Mouse (Mus musculus): ENCODE data around the gene Gm30302. TPM values are rescaled to one million over a fixed set of nuclear protein-coding genes. Genes with fewer than 3 reads are reported as not detected.
"Not testable (repeated sequence)": the region's sequence is repeated elsewhere in the genome, so short reads cannot be mapped to it uniquely, and the experiment has no call there.

Gene Gm30302
- polyA plus RNA-seq, 1 experiment from 2014 or later = not detected

DNA sequence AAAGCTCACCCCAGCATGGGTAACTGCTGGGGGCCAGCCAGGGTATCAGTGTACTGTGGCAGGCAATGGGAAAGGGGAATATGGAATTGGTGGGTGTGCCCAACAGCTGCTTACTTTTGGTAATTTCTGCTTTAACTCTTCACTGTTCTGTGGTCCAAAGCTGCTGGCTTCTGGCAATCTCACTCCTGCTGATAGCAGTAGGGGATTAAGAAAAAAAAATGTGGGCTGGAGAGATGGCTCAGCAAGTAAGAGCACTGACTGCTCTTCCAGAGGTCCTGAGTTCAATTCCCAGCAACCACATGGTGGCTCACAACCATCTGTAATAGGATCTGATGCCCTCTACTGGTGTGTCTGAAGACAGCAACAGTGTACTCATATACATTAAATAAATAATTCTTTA is 27.3 kb downstream of the Gm30302 start:
- ATAC-seq (ENCODE audit: low FRiP score, low read depth); H3K27me3 ChIP-seq: not testable (repeated sequence)

GRCm38 (mm10) chr13:49769111-49769510 is 29.7 kb downstream of the Gm30302 start:
- Histone ChIP-seq H3K9me3 (no peaks in the 10 kb centered on the region), H3K4me1 (replicated peaks) (no peaks in the 10 kb centered on the region), H3K27me3 (no peaks in the 10 kb centered on the region), H3K4me2 (no peak overlapping the region), H3K36me3 (no peaks in the 10 kb centered on the region), H3K27ac (replicated peaks) (no peak overlapping the region), H3K4me3 (no peak overlapping the region), H3K9ac (no peak overlapping the region)
- no peak for ATAC-seq (ENCODE audit: low FRiP score, low read depth)
- WGBS = 86% methylated on average over 16 of the region's 16 CpGs

More for the DNA sequence above, 27.3 kb downstream of the Gm30302 start:
- H3K4me3 ChIP-seq; H3K4me2 ChIP-seq; H3K36me3 ChIP-seq; H3K9me3 ChIP-seq; H3K27ac ChIP-seq (replicated peaks); H3K4me1 ChIP-seq (replicated peaks); H3K9ac ChIP-seq: not testable (repeated sequence)

DNA sequence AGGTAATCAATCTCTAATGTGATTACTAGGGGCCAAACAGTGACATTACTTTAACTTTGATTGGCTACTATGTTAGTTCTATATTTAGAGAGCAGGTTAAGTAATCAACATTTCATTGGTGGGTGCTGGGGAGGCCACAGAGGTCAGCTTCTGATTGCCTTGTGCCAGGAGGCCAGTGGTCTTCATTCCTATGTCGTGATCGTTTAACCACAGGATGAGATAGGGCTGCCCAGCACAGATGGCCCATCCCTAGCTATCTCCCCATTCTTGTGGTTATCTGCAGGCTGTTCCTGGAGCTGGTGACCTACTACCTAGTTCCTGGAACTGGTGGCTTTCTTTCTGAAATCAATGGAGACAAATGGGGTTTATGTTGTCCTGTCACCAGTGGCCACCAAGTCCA is 30.8 kb downstream of the Gm30302 start:
- Histone ChIP-seq H3K4me2 (no peak overlapping the region), H3K27ac (replicated peaks) (no peak overlapping the region), H3K9me3 (no peaks in the 10 kb centered on the region), H3K4me3 (no peak overlapping the region), H3K27me3 (no peaks in the 10 kb centered on the region), H3K36me3 (no peaks in the 10 kb centered on the region), H3K4me1 (replicated peaks) (no peaks in the 10 kb centered on the region), H3K9ac (no peak overlapping the region)
- 91% methylated on average over 2 of the region's 2 CpGs for WGBS
- ATAC-seq (ENCODE audit: low FRiP score, low read depth) = no peak

- Histone ChIP-seq H3K36me3 (no peaks in the 10 kb centered on the region), H3K4me1 (replicated peaks) (no peaks in the 10 kb centered on the region), H3K27ac (replicated peaks) (no peak overlapping the region), H3K27me3 (no peaks in the 10 kb centered on the region), H3K9me3 (no peaks in the 10 kb centered on the region), H3K4me2 (no peak overlapping the region), H3K9ac (no peak overlapping the region), H3K4me3 (no peak overlapping the region)
- no peak for ATAC-seq (ENCODE audit: low FRiP score, low read depth)
- WGBS = 51% methylated on average over 9 of the region's 9 CpGs
Observed at GRCm38 (mm10) chr13:49766269-49766668, 32.5 kb downstream of the Gm30302 start.

GRCm38 (mm10) chr13:49765306-49765705 is 33.5 kb downstream of the Gm30302 start:
- ATAC-seq (ENCODE audit: low FRiP score, low read depth) = peak; percentile 34; the same call in 1 of the 2 replicates
- Histone ChIP-seq H3K27me3 (no peaks in the 10 kb centered on the region), H3K4me1 (replicated peaks) (no peaks in the 10 kb centered on the region), H3K4me2 (no peak overlapping the region), H3K36me3 (no peaks in the 10 kb centered on the region), H3K27ac (replicated peaks) (no peak overlapping the region), H3K9me3 (no peaks in the 10 kb centered on the region), H3K9ac (no peak overlapping the region), H3K4me3 (no peak overlapping the region)
- 72% methylated on average over 8 of the region's 8 CpGs for WGBS

DNA sequence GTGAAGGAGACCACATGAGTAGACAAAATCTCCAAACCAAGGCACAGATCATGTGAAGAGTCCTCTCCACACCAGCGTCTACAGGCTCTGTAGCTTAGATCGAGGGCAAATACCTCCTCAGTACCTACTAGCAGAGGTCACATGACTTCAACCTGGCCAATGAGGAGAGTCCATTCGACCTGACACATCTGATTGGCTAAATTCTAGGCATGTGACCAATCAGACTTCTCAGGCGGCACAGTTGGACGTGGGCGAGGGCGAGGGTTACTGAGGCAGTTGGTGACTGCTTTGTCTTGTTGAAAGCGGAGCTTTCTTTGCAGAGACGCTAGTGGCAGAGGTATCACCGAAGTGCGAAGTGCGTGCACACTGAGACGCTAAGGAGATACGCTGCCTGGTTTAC is 36.6 kb downstream of the Gm30302 start:
- H3K4me3 ChIP-seq = no peak overlapping the region
- no peak overlapping the region for H3K9ac ChIP-seq
- ATAC-seq (ENCODE audit: low FRiP score, low read depth) = no peak
- H3K27me3 ChIP-seq = no peaks in the 10 kb centered on the region
- no peak overlapping the region for H3K27ac ChIP-seq (replicated peaks)
- no peaks in the 10 kb centered on the region for H3K36me3 ChIP-seq
- 91% methylated on average over 14 of the region's 14 CpGs for WGBS
- no peaks in the 10 kb centered on the region for H3K4me1 ChIP-seq (replicated peaks)
- no peak overlapping the region for H3K4me2 ChIP-seq
- no peaks in the 10 kb centered on the region for H3K9me3 ChIP-seq

- Histone ChIP-seq H3K36me3 (no peaks in the 10 kb centered on the region), H3K9me3 (no peaks in the 10 kb centered on the region), H3K4me3 (no peak overlapping the region), H3K27ac (replicated peaks) (no peak overlapping the region), H3K9ac (no peak overlapping the region), H3K4me2 (no peak overlapping the region), H3K4me1 (replicated peaks) (no peaks in the 10 kb centered on the region), H3K27me3 (no peaks in the 10 kb centered on the region)
- WGBS = 74% methylated on average over 1 of the region's 1 CpGs
- no peak for ATAC-seq (ENCODE audit: low FRiP score, low read depth)
Observed at GRCm38 (mm10) chr13:49760675-49761074, 38.1 kb downstream of the Gm30302 start.

DNA sequence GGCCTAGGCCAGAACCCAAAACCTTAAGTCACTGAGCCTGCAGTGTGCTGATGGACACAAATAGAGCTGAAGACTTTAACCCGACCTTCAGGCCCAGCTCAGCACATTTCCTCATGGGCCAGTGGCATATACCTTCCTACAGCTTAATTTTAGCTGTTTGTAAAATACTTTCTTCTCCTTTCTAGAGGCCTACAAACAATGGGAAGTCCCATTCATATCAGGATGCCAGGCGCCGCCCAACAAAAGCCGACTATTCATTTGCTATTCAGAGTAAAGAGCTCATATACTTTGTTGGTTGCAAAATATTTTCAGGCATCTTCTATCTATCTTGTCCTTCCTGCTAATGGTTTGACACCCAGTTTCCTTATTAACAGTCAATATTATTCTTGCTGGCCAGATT is 40.8 kb downstream of the Gm30302 start:
- Histone ChIP-seq H3K9me3 (no peaks in the 10 kb centered on the region), H3K36me3 (no peaks in the 10 kb centered on the region), H3K4me3 (no peak overlapping the region), H3K27ac (replicated peaks) (no peak overlapping the region), H3K27me3 (no peaks in the 10 kb centered on the region), H3K4me1 (replicated peaks) (no peaks in the 10 kb centered on the region), H3K9ac (no peak overlapping the region), H3K4me2 (no peak overlapping the region)
- ATAC-seq (ENCODE audit: low FRiP score, low read depth) = no peak
- 86% methylated on average over 4 of the region's 4 CpGs for WGBS

DNA sequence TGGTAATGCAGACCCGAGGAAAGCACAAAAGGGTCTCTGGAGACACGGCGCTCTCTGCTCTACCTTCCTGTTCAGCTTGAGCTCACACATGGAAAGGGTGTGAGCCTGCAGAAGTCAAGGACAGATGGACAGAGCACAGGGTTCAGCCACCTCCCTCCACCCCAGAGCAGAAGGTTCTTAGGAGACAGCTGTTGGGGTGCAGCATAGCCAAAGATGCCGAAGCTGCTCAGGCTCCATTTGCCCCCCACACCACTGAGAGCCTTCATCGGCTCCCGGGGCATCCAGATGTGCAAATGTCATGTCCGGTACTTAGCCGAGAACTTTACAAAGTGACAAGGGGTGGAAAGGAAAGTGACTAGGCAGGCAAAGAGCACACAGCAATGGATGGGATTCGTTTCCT is 42.2 kb downstream of the Gm30302 start:
- no peaks in the 10 kb centered on the region for H3K36me3 ChIP-seq
- H3K27me3 ChIP-seq = no peaks in the 10 kb centered on the region
- no peak overlapping the region for H3K9ac ChIP-seq
- ATAC-seq (ENCODE audit: low FRiP score, low read depth) = no peak
- H3K27ac ChIP-seq (replicated peaks) = no peak overlapping the region
- no peak overlapping the region for H3K4me3 ChIP-seq
- WGBS = 91% methylated on average over 9 of the region's 9 CpGs
- no peaks in the 10 kb centered on the region for H3K9me3 ChIP-seq
- H3K4me2 ChIP-seq = no peak overlapping the region
- no peaks in the 10 kb centered on the region for H3K4me1 ChIP-seq (replicated peaks)

DNA sequence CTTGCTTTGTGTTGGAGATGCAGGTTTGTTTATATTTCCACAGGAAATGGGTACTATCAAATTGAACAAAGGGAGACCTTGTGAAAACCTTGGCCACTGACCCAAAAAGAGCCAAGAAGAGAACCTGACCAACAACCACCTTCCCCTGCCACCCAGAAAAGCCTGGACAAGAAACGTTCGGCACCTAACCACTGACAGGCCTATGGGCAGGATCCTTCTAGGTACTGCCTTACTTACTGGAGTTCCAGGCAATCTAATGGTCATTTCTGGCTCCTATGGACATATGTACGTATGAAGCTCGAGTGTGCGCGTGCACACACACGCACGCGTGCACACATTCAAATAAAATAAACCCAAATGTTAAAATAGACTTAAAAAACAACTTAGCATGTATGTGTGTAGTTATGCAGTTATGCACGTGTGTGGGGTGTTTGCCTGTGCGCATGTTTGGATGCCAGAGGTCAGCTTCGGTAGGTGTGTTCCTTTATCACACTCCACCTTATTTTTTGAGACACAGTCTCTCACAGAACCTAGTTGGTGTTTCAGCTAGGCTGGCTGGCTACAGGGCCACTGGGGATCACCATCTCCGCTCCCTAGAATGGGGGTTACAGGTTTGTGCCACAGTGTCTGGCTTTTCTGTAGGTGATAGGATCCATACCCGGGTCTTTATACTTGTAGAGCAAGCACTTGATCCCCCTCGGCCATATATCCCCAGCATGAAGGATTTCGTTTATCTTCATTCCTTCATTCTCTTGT is 57.3 kb downstream of the Gm30302 start:
- no peaks in the 10 kb centered on the region for H3K4me1 ChIP-seq (replicated peaks)
- 93% methylated on average over 16 of the region's 16 CpGs for WGBS

DNA sequence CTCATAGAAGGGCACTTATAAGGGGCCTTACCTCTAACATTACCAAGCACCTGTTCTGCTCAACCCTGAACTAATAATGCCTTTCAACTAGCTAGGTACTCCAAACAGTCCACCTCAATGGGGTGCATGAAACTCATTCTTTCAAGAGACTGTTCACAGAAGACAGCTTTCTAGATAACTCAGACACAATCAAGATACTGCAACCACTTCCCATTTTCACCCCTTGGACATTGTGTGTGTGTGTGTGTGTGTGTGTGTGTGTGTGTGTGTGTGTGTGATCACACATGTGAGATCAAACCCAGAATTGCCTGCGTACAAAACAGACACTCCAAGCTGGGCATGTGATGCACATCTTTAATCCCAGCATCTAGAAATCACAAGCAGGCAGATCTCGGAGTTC is 60.8 kb downstream of the Gm30302 start:
- Histone ChIP-seq H3K27me3 (no peaks in the 10 kb centered on the region), H3K4me2 (no peak overlapping the region), H3K9ac (no peak overlapping the region), H3K4me3 (no peak overlapping the region), H3K9me3 (no peaks in the 10 kb centered on the region), H3K27ac (replicated peaks) (no peak overlapping the region), H3K36me3 (peaks cover 25% of the 10 kb centered on the region), H3K4me1 (replicated peaks) (no peaks in the 10 kb centered on the region)
- WGBS = 90% methylated on average over 2 of the region's 2 CpGs
- ATAC-seq (ENCODE audit: low FRiP score, low read depth) = no peak

More for the DNA sequence above, 57.3 kb downstream of the Gm30302 start:
- H3K27me3 ChIP-seq = no peaks in the 10 kb centered on the region
- no peaks in the 10 kb centered on the region for H3K36me3 ChIP-seq
- no peak overlapping the region for H3K4me3 ChIP-seq
- H3K27ac ChIP-seq (replicated peaks) = no peak overlapping the region
- H3K9ac ChIP-seq = no peak overlapping the region
- no peaks in the 10 kb centered on the region for H3K9me3 ChIP-seq
- H3K4me2 ChIP-seq = no peak overlapping the region
- no peak for ATAC-seq (ENCODE audit: low FRiP score, low read depth)

GRCm38 (mm10) chr13:49736430-49736829 is 62.4 kb downstream of the Gm30302 start:
- no peak for ATAC-seq (ENCODE audit: low FRiP score, low read depth)
- Histone ChIP-seq H3K36me3 (peaks cover 40% of the 10 kb centered on the region), H3K9ac (no peak overlapping the region), H3K9me3 (no peaks in the 10 kb centered on the region), H3K27me3 (no peaks in the 10 kb centered on the region), H3K27ac (replicated peaks) (no peak overlapping the region), H3K4me3 (no peak overlapping the region), H3K4me2 (no peak overlapping the region), H3K4me1 (replicated peaks) (no peaks in the 10 kb centered on the region)
- 88% methylated on average over 2 of the region's 2 CpGs for WGBS
